Mouse (Mus musculus) E14TG2a.4 (cell line): ENCODE measurements around the gene Gm28635.
A peak's percentile ranks its signal among the peaks of the same experiment; 100 is the strongest.

Experiments used
- H3K27me3 ChIP-seq: 2 replicates; pipeline ENCODE4 v1.6.1; 2014; ENCODE audit warnings: low read length, control low read depth; ENCODE audit not compliant: insufficient read depth
- H3K36me3 ChIP-seq: 2 replicates; pipeline ENCODE4 v1.6.1; 2014; ENCODE audit warnings: low read length, control low read depth; ENCODE audit not compliant: insufficient read depth
- H3K4me1 ChIP-seq: replicated peaks from 2 replicates; pipeline ENCODE4 v1.6.1; 2014; ENCODE audit warnings: low read depth, low read length, control low read depth
- H3K4me3 ChIP-seq: replicated peaks from 2 replicates; pipeline ENCODE4 v1.5.1; 2014; ENCODE audit warnings: mild to moderate bottlenecking, low read length
- H3K9me3 ChIP-seq: 2 replicates; pipeline ENCODE4 v1.6.1; 2014; ENCODE audit warnings: low read length, control low read depth
- CTCF ChIP-seq: conservative IDR thresholded peaks from 2 replicates; pipeline ENCODE4 v1.5.1; 2014; ENCODE audit warnings: low read length
- NANOG ChIP-seq: IDR thresholded peaks from 2 replicates; pipeline ENCODE4 v1.6.1; 2014; ENCODE audit warnings: borderline replicate concordance, low read length, mixed read lengths
- POU5F1 ChIP-seq: IDR thresholded peaks from 2 replicates; pipeline ENCODE4 v1.6.1; 2014; ENCODE audit warnings: low read length, borderline replicate concordance

Gm28635 gene

DNA sequence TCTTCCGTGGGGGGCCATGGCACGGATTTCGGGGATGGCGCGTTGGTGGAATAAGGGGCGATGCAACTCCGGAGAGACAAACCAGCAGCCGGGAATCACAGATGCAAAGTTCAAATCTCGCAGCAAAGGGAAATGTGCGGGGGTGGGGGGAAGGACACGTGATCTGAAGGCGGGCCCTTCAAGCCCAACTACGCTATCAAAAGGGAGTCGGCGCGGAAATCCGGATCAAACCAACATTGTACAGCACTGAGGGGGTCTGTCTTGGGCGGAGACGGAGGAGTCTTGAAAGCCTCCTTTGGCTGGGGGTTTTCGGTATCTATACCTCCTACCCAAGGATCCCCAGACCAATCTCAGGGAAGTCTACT is 7.3 kb downstream of the Gm28635 start, which contains the start of gene Selenoh:
Gene Selenoh (minus strand): TSS at position 202 of the 365 bp plus-strand sequence.
- Histone ChIP-seq H3K4me1 (peaks cover 53% of the 10 kb centered on the region), H3K9me3 (no peaks in the 10 kb centered on the region), H3K36me3 (peaks cover 62% of the 10 kb centered on the region), H3K4me3 (peak within 1 kb of the TSS; percentile 97), H3K27me3 (no peaks in the 10 kb centered on the region)
- TF ChIP-seq NANOG (no peak), POU5F1 (no peak), CTCF (no peak)

- no peaks in the 10 kb centered on the region for H3K9me3 ChIP-seq
- H3K27me3 ChIP-seq: no peaks in the 10 kb centered on the region
- TF ChIP-seq POU5F1 (no peak), NANOG (no peak), CTCF (no peak)
- H3K4me3 ChIP-seq: peak overlapping the region; percentile 97
- peaks cover 56% of the 10 kb centered on the region for H3K36me3 ChIP-seq
- H3K4me1 ChIP-seq: peaks cover 47% of the 10 kb centered on the region
These were observed 7.8 kb downstream of the Gm28635 start for GRCm38 (mm10) chr2:84669828-84670568.

GRCm38 (mm10) chr2:84666081-84666480 is 11.8 kb downstream of the Gm28635 start:
- H3K27me3 ChIP-seq: no peaks in the 10 kb centered on the region
- H3K4me1 ChIP-seq: peaks cover 35% of the 10 kb centered on the region
- no peak overlapping the region for H3K4me3 ChIP-seq
- TF ChIP-seq CTCF (no peak), POU5F1 (no peak), NANOG (no peak)
- no peaks in the 10 kb centered on the region for H3K9me3 ChIP-seq
- peaks cover 28% of the 10 kb centered on the region for H3K36me3 ChIP-seq

GRCm38 (mm10) chr2:84662866-84663265 is 15.0 kb downstream of the Gm28635 start:
- Histone ChIP-seq H3K4me3 (no peak overlapping the region), H3K27me3 (peaks cover 14% of the 10 kb centered on the region), H3K9me3 (peaks cover 7% of the 10 kb centered on the region; the same call in 1 of the 2 replicates), H3K36me3 (peaks cover 8% of the 10 kb centered on the region), H3K4me1 (peaks cover 23% of the 10 kb centered on the region)
- TF ChIP-seq POU5F1 (no peak), NANOG (no peak), CTCF (peak; percentile 70)

DNA sequence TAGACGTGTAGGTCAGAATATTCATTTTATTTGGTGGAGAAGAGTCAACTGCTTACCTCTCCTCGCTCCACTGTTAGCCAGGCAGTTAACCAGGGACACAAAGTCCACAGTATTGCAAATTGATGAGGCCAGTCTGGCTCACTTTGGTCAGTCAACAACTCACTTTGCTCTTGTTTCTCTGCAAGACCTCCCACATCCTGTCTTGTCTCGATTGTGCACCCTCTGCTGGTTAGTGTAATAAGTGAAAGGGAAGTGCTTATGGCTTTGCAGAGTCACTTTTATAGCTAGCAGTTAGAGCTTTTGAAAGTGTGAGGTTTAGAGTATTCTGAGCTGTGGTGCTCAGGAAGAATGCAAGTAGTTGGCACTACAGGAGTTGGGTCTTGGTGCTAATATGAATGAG is 17.6 kb downstream of the Gm28635 start:
- Histone ChIP-seq H3K4me1 (peaks cover 3% of the 10 kb centered on the region; the same call in 1 of the 2 replicates), H3K4me3 (no peak overlapping the region), H3K9me3 (peaks cover 8% of the 10 kb centered on the region; the same call in 1 of the 2 replicates), H3K36me3 (no peaks in the 10 kb centered on the region), H3K27me3 (peaks cover 20% of the 10 kb centered on the region)
- TF ChIP-seq CTCF: peak; percentile 31
- TF ChIP-seq NANOG: no peak
- TF ChIP-seq POU5F1: no peak

GRCm38 (mm10) chr2:84658806-84659205 is 19.0 kb downstream of the Gm28635 start, which contains the start of gene Btbd18:
TSS of gene Btbd18 (plus strand) at chr2:84659079.
- H3K4me1 ChIP-seq: peaks cover 3% of the 10 kb centered on the region; the same call in 1 of the 2 replicates

GRCm38 (mm10) chr2:84655864-84656263 is 22.0 kb downstream of the Gm28635 start:
- peaks cover 20% of the 10 kb centered on the region for H3K27me3 ChIP-seq
- no peak overlapping the region for H3K4me3 ChIP-seq
- H3K9me3 ChIP-seq: peaks cover 8% of the 10 kb centered on the region; the same call in 1 of the 2 replicates
- peaks cover 7% of the 10 kb centered on the region for H3K4me1 ChIP-seq
- H3K36me3 ChIP-seq: no peaks in the 10 kb centered on the region
- no peak for TF ChIP-seq CTCF
- TF ChIP-seq NANOG: no peak
- no peak for TF ChIP-seq POU5F1

More at GRCm38 (mm10) chr2:84658806-84659205, 19.0 kb downstream of the Gm28635 start, which contains the start of gene Btbd18:
- Histone ChIP-seq H3K27me3 (peaks cover 20% of the 10 kb centered on the region), H3K36me3 (no peaks in the 10 kb centered on the region), H3K9me3 (peaks cover 8% of the 10 kb centered on the region; the same call in 1 of the 2 replicates), H3K4me3 (peak within 1 kb of the TSS; percentile 29; the same call in 1 of the 2 replicates)
- TF ChIP-seq POU5F1: no peak
- no peak for TF ChIP-seq CTCF
- TF ChIP-seq NANOG: no peak

- Histone ChIP-seq H3K4me3 (no peak overlapping the region), H3K27me3 (peaks cover 10% of the 10 kb centered on the region)
- TF ChIP-seq CTCF (peak; percentile 29; the same call in 1 of the 2 replicates), POU5F1 (no peak), NANOG (no peak)
These were observed 24.5 kb downstream of the Gm28635 start for GRCm38 (mm10) chr2:84653354-84653753.

More at GRCm38 (mm10) chr2:84653354-84653753, 24.5 kb downstream of the Gm28635 start:
- H3K36me3 ChIP-seq: no peaks in the 10 kb centered on the region
- H3K4me1 ChIP-seq: peaks cover 17% of the 10 kb centered on the region
- peaks cover 5% of the 10 kb centered on the region; the same call in 1 of the 2 replicates for H3K9me3 ChIP-seq
